Mouse (Mus musculus) spleen, adult 2 months (tissue): ENCODE measurements around the gene Cpt1b.

Experiments
- CTCF ChIP-seq: fragments of 200-500 bp; IDR thresholded peaks from 2 replicates; pipeline ENCODE4 v1.5.1; 2011; ENCODE audit warnings: mild to moderate bottlenecking, inconsistent platforms; ENCODE audit not compliant: insufficient read depth, insufficient read length, insufficient replicate concordance; ENCODE audit errors: extremely low read depth
- POLR2A ChIP-seq: fragments of 200-500 bp; IDR thresholded peaks from 2 replicates; pipeline ENCODE4 v1.6.1; 2011; ENCODE audit warnings: low read depth, low read length, inconsistent platforms

GRCm38 (mm10) chr15:89372536-89372935 is 53.1 kb downstream of the Cpt1b start:
- TF ChIP-seq CTCF: no peak
- no peak for TF ChIP-seq POLR2A
